23 mouse cellular contexts compared by ENCODE assay signal in genomic region chr17:15641764-15642163, GRCm38 (mm10).
A peak's percentile ranks its signal among the peaks of the same experiment; 100 is the strongest.
DNase-seq lines count a peak whose midpoint lies in the region; ATAC-seq lines count a peak whose summit lies in the region.
"Had no signal": no experiment of that assay in that cellular context is flagged by ENCODE, and none has a peak within 500 bp of the region (broad histone marks: within the 10 kb centered on the region; RNA-seq: fewer than 3 reads in every experiment).

No protein-coding gene starts in this region.

- ATAC-seq in granulocyte monocyte progenitor cell, adult 5-6 weeks (replicated peaks; ENCODE audit: poor library complexity, severe bottlenecking), result 0 out of 2 replicates have a peak, but pooled peaks have one; percentile 46
- ATAC-seq in hindbrain, embryonic 12.5 days (ENCODE audit: low FRiP score), result no peak
- ATAC-seq: midbrain, embryonic 16.5 days had no signal

- no peaks in the 10 kb centered on the region for H3K4me1 ChIP-seq in hindbrain, embryonic 12.5 days
- H3K4me1 ChIP-seq: forebrain, embryonic 12.5 days; heart, embryonic 15.5 days; hindbrain, embryonic 15.5 days; limb, embryonic 10.5 days; midbrain, embryonic 10.5 days had no signal

- H3K27me3 ChIP-seq in hindbrain, embryonic 12.5 days, result no peaks in the 10 kb centered on the region
- H3K27me3 ChIP-seq: forebrain, embryonic 12.5 days; heart, embryonic 15.5 days; hindbrain, embryonic 15.5 days; lung, embryonic 15.5 days had no signal

- WGBS in hindbrain, embryonic 12.5 days, result 83% methylated on average over 3 of the region's 3 CpGs

- H3K36me3 ChIP-seq in hindbrain, embryonic 12.5 days, result no peaks in the 10 kb centered on the region
- H3K36me3 ChIP-seq: forebrain, embryonic 12.5 days; heart, embryonic 15.5 days; hindbrain, embryonic 15.5 days; limb, embryonic 10.5 days; lung, embryonic 15.5 days; midbrain, embryonic 10.5 days had no signal

- no peak overlapping the region for H3K9ac ChIP-seq in hindbrain, embryonic 12.5 days
- H3K9ac ChIP-seq: forebrain, embryonic 12.5 days; heart, embryonic 15.5 days; hindbrain, embryonic 15.5 days; lung, embryonic 15.5 days had no signal

- peak; percentile 21 for DNase-seq in heart, adult 11 months
- no peak for DNase-seq in heart, postnatal 4 days
- peak; percentile 49 for DNase-seq in 416B (ENCODE audit: low read depth)
- DNase-seq in adipocyte (ENCODE audit: low spot score), result peak; percentile 93
- DNase-seq in layer of hippocampus, adult 9-11 months, result no peak
- DNase-seq: cerebellum, adult 11-12 months; cerebellum, postnatal 10 days; gastrocnemius, postnatal 10 days; heart, postnatal 36 days; kidney, adult 8-10 months; kidney, postnatal 10 days; thymus, postnatal 25 days had no signal

- H3K9me3 ChIP-seq in hindbrain, embryonic 12.5 days (replicated peaks), result no peaks in the 10 kb centered on the region
- H3K9me3 ChIP-seq: forebrain, embryonic 12.5 days; heart, embryonic 15.5 days; hindbrain, embryonic 15.5 days; limb, embryonic 10.5 days; lung, embryonic 15.5 days had no signal

- no peak overlapping the region for H3K27ac ChIP-seq in hindbrain, embryonic 12.5 days
- H3K27ac ChIP-seq: forebrain, embryonic 12.5 days; heart, embryonic 15.5 days; hindbrain, embryonic 15.5 days; limb, embryonic 10.5 days; lung, embryonic 15.5 days; macrophage; midbrain, embryonic 10.5 days had no signal

- H3K4me2 ChIP-seq in hindbrain, embryonic 12.5 days (replicated peaks), result no peak overlapping the region
- H3K4me2 ChIP-seq: forebrain, embryonic 12.5 days; heart, embryonic 15.5 days; hindbrain, embryonic 15.5 days; liver, embryonic 11.5 days; lung, embryonic 15.5 days had no signal

- no peak overlapping the region for H3K4me3 ChIP-seq in hindbrain, embryonic 12.5 days
- H3K4me3 ChIP-seq: forebrain, embryonic 12.5 days; heart, embryonic 15.5 days; hindbrain, embryonic 15.5 days; limb, embryonic 10.5 days; lung, embryonic 15.5 days; midbrain, embryonic 10.5 days had no signal

Comparison
In these comparisons a context has a peak if more than half of its experiments do, and no peak if none do; other contexts are left out.
1. DNase-seq: peak in heart, adult 11 months (single experiment), 416B (single experiment) and adipocyte (single experiment); none in heart, postnatal 4 days (single experiment) and layer of hippocampus, adult 9-11 months (single experiment).